Mouse (Mus musculus): ENCODE measurements around the gene Cd4. TPM values are rescaled to one million over a fixed set of nuclear protein-coding genes. Genes with fewer than 3 reads are reported as not detected.

Cd4 gene
- total and polyA plus RNA-seq, 3 experiments = not detected

GRCm38 (mm10) chr6:124865766-124866362 is 22.2 kb downstream of the Cd4 start:
- H3K79me2 ChIP-seq (ENCODE audit: control insufficient read depth, insufficient read depth, low read length, poor library complexity) = no peaks in the 10 kb centered on the region
- no peak overlapping the region for H3K27ac ChIP-seq (ENCODE audit: control insufficient read depth, low read depth, low read length)
- no peaks in the 10 kb centered on the region for H3K9me3 ChIP-seq (replicated peaks; ENCODE audit: insufficient read depth, low read length)
- peaks cover 14 to 26% of the 10 kb centered on the region in 2 experiments for H3K27me3 ChIP-seq (ENCODE audit: control insufficient read depth in 1 of 2, insufficient read depth in 2 of 2, low read length in 2 of 2)
- H3K4me3 ChIP-seq (ENCODE audit: control insufficient read depth in 1 of 2, insufficient read depth in 1 of 2, low read depth in 2 of 2, low read length in 2 of 2) = no peak overlapping the region
- no peak overlapping the region for H3K9ac ChIP-seq (ENCODE audit: control insufficient read depth, low read depth, low read length, poor library complexity, severe bottlenecking)
- TF ChIP-seq GABPA (IDR thresholded peaks at IDR 0.05; ENCODE audit: low read depth, low read length) (no peak), ZMIZ1 (IDR thresholded peaks at IDR 0.05; ENCODE audit: low read depth, low read length) (no peak), MAZ (IDR thresholded peaks at IDR 0.05; ENCODE audit: low read depth, low read length) (no peak), RCOR1 (IDR thresholded peaks at IDR 0.05; ENCODE audit: low read depth, low read length) (no peak)
- H3K4me1 ChIP-seq (ENCODE audit: control insufficient read depth in 1 of 2, insufficient read depth in 2 of 2, low read length in 2 of 2) = no peaks in the 10 kb centered on the region; a peak in 2 of 4 replicates
- no peaks in the 10 kb centered on the region for H3K36me3 ChIP-seq (ENCODE audit: control insufficient read depth in 1 of 2, insufficient read depth in 2 of 2, low read length in 2 of 2)
- DNase-seq (ENCODE audit: low read depth, low spot score) = no peak

GRCm38 (mm10) chr6:124863658-124864298 is 24.2 kb downstream of the Cd4 start, which contains the start of gene Gpr162:
Gene Gpr162, minus strand, starts transcription at chr6:124863983.
- peak; percentile 38 for DNase-seq (ENCODE audit: low read depth, low spot score)
- H3K4me3 ChIP-seq (ENCODE audit: control insufficient read depth in 1 of 2, insufficient read depth in 1 of 2, low read depth in 2 of 2, low read length in 2 of 2) = peak within 1 kb of the TSS; percentile 45 to 79
- H3K79me2 ChIP-seq (ENCODE audit: control insufficient read depth, insufficient read depth, low read length, poor library complexity) = no peaks in the 10 kb centered on the region
- peak within 1 kb of the TSS; percentile 67 for H3K9ac ChIP-seq (ENCODE audit: control insufficient read depth, low read depth, low read length, poor library complexity, severe bottlenecking)
- H3K9me3 ChIP-seq (replicated peaks; ENCODE audit: insufficient read depth, low read length) = no peaks in the 10 kb centered on the region
- H3K27me3 ChIP-seq (ENCODE audit: control insufficient read depth in 1 of 2, insufficient read depth in 2 of 2, low read length in 2 of 2) = peaks cover 10 to 14% of the 10 kb centered on the region in 2 experiments
- H3K4me1 ChIP-seq (ENCODE audit: control insufficient read depth in 1 of 2, insufficient read depth in 2 of 2, low read length in 2 of 2) = no peaks in the 10 kb centered on the region; a peak in 2 of 4 replicates
- no peak for TF ChIP-seq TCF12 (IDR thresholded peaks at IDR 0.05; ENCODE audit: low read depth, low read length)
- no peak for TF ChIP-seq ZC3H11A (IDR thresholded peaks at IDR 0.05; ENCODE audit: low read depth, low read length)
- TF ChIP-seq MAZ (IDR thresholded peaks at IDR 0.05; ENCODE audit: low read depth, low read length) = peak; percentile 63; the same call in 1 of the 2 replicates
- H3K27ac ChIP-seq (ENCODE audit: control insufficient read depth, low read depth, low read length) = no peak within 1 kb of the TSS
- no peaks in the 10 kb centered on the region for H3K36me3 ChIP-seq (ENCODE audit: control insufficient read depth in 1 of 2, insufficient read depth in 2 of 2, low read length in 2 of 2)

GRCm38 (mm10) chr6:124863125-124863657 is 24.8 kb downstream of the Cd4 start:
- no peaks in the 10 kb centered on the region for H3K36me3 ChIP-seq (ENCODE audit: control insufficient read depth in 1 of 2, insufficient read depth in 2 of 2, low read length in 2 of 2)
- peak overlapping the region; percentile 45 to 79; a peak in 3 of 4 replicates for H3K4me3 ChIP-seq (ENCODE audit: control insufficient read depth in 1 of 2, insufficient read depth in 1 of 2, low read depth in 2 of 2, low read length in 2 of 2)
- no peak for TF ChIP-seq HCFC1 (IDR thresholded peaks at IDR 0.05; ENCODE audit: low read depth, low read length)
- no peak for TF ChIP-seq ZNF384 (IDR thresholded peaks at IDR 0.05; ENCODE audit: low read depth, low read length)
- TF ChIP-seq USF1 (IDR thresholded peaks at IDR 0.05; ENCODE audit: low read depth, low read length) = no peak
- no peak for TF ChIP-seq RCOR1 (IDR thresholded peaks at IDR 0.05; ENCODE audit: low read depth, low read length)
- TF ChIP-seq UBTF (IDR thresholded peaks at IDR 0.05; ENCODE audit: borderline replicate concordance, insufficient read depth, low read depth, low read length) = no peak
- TF ChIP-seq NELFE (IDR thresholded peaks at IDR 0.05; ENCODE audit: low read depth, low read length) = no peak
- no peak for TF ChIP-seq TBP (IDR thresholded peaks at IDR 0.05; ENCODE audit: low read depth, low read length)
- TF ChIP-seq POLR2A (IDR thresholded peaks at IDR 0.05; ENCODE audit: control insufficient read depth in 1 of 2, insufficient read depth in 1 of 2, low read depth in 1 of 2, low read length in 2 of 2, poor library complexity in 1 of 2) = no peak
- peak overlapping the region; percentile 11; the same call in 1 of the 2 replicates for H3K9ac ChIP-seq (ENCODE audit: control insufficient read depth, low read depth, low read length, poor library complexity, severe bottlenecking)
- H3K9me3 ChIP-seq (replicated peaks; ENCODE audit: insufficient read depth, low read length) = no peaks in the 10 kb centered on the region
- no peak overlapping the region for H3K27ac ChIP-seq (ENCODE audit: control insufficient read depth, low read depth, low read length)
- H3K4me1 ChIP-seq (ENCODE audit: control insufficient read depth in 1 of 2, insufficient read depth in 2 of 2, low read length in 2 of 2) = no peaks in the 10 kb centered on the region; a peak in 2 of 4 replicates
- H3K79me2 ChIP-seq (ENCODE audit: control insufficient read depth, insufficient read depth, low read length, poor library complexity) = no peaks in the 10 kb centered on the region
- DNase-seq (ENCODE audit: low read depth, low spot score) = no peak
- H3K27me3 ChIP-seq (ENCODE audit: control insufficient read depth in 1 of 2, insufficient read depth in 2 of 2, low read length in 2 of 2) = peaks cover 10 to 14% of the 10 kb centered on the region in 2 experiments

Data from MEL (cell line).